Mouse (Mus musculus) mouse trophoblast stem cell (cell line): ENCODE results near the gene Tagap.
"Not testable (repeated sequence)": the region's sequence is repeated elsewhere in the genome, so short reads cannot be mapped to it uniquely, and the experiment has no call there.

Experiments
- in situ Hi-C, 2 experiments: fragments of 300-500 bp; cut with MseI, MboI; formaldehyde crosslinking; loops; 2 replicates in 1 of 2; 3 replicates in 1 of 2; pipeline ENCODE4 v1.15.1; 2025

Gene Tagap

DNA sequence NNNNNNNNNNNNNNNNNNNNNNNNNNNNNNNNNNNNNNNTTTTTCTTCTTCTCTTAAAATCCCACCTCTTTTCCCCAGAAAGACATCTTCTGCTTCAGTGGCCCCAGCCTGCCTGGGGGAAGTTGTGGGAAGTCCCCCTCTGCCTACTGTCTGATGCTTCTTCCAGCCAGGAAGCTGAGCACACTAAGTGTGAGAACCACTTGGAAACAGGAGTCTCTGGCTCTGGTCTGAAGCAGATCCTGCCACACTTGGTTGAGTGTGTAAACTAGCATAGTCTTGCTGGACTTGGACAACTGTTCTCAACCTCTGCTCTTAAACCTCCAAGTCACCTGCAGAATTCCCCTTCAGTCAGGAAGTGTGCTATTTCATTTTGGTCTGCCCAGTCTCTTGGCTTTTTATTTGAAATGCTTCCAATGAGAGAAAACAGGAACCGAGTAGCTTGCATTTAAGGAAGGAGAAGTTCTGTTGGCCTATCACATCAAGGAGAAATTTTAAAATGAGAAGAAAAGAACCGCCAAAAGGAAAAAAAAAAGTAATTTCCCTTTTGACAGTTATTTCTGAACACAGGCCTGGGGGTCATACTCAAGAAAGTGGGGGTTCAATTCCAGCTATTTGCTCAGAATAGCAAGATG lies 11.1 kb upstream of the Tagap start:
- in situ Hi-C loops = no loop called here

DNA sequence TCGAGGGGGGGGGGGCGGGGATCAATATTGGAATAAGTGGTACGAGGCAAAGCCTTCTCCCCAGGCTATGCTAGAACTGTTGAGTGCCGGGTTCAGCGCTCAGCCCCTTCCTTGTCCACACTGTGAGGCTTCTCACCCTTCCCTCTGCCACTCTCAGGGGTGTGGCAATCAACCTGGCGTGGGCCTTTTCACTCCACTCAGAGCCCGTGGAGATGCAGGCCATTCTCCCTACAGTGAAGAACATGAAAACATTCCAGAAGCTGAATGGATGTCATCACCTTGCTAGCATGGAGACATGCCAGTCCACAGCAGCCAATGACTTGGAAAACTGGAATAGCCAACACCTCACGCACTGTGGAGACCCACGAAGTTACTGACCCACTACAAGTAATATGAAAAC lies 10.0 kb upstream of the Tagap start:
- in situ Hi-C loops = no loop called here

DNA sequence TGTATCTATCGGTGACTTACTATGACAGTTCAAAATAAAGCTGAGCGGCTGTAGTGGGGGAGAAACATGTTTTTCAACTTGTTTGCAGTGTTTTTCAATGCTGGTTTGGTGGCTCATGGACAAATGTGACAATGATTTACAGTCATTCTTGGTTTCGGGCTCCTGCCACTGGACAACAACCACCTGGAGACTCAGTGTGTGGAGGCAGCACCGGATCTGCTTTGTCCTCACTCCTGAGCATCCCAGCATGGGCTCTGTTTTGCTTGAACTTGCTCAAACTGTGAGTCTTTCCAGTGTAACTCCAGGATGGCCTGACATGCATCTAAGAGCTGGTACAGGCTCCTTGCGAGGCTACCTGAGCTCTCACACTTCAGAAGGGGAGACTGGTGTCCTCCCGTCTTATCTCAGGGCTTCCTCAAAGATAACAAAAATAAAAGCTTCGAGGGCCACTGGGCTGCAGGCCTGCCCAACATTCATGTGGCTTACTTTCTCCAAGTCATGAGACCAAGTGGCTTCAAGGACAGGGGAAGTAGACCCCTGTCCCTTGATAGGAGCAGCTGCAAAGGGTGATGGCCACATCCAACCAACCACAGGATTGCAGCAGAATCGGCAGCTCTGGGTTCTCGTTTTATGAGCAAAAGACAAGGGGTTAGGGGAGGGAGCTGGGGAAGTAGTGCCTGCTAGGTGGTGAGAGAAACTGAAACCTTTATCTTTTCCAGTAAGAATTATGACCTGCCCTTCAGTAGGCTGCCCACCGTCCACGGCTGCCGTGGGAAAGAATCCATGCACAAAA lies 8.8 kb upstream of the Tagap start:
- in situ Hi-C loops = no loop called here

DNA sequence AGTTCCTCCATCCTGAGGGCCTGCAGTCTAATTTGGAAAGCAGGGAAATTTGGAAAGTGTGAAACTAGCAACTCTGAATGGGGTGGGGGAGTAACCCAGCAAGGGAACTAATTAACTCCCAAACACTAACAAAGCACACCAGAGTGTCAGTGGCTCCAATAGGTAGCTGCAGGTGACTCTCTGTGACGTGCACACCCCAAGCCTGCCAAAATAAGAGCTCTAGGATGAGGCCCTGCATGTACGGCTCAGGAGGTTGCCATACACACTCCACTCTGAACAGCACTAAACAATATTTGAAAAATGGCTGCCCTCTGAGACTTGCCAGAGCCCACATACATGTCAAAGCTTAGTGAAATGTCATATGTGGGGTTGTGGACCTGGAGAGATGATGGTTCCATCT lies 7.4 kb upstream of the Tagap start:
- in situ Hi-C loops = no loop called here

DNA sequence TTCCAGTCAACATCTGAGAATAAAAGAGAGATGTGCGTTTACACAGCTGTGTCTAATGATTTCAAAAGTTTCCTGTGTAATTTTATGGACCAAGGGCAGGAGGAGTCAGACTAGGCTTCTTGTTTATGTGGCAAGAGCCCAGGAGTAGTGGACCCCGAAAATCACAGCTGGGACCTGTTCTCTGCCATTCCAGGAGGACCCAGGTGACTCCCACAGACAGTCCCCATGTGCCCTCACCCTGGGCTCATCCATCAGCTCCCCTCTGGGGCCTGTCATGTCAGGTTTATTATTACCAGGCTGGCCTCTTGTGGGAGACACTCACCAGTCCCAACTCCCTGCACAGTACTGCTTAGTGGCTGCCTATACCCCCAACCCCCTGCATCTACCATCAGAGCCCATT lies 6.6 kb upstream of the Tagap start:
- in situ Hi-C loops = no loop called here

DNA sequence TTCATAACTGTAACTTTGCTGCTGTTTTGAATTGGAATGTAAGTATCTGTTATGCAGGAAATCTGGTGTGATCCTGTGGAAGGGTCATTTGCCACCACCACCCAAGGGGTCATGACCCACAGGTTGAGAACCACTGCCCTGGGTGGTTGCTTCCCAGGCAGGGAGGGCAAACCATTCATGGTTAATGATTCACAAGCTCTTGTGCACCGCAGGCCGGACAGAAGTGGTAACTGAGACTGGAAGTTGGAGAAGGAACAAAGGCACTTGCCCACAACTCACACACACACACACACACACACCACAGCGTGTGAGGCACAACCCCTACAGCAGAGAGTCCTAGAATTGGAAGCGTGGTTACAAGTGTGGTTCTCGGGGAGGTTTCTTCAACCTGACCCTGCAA lies 3.2 kb upstream of the Tagap start:
- in situ Hi-C loops = no loop called here

DNA sequence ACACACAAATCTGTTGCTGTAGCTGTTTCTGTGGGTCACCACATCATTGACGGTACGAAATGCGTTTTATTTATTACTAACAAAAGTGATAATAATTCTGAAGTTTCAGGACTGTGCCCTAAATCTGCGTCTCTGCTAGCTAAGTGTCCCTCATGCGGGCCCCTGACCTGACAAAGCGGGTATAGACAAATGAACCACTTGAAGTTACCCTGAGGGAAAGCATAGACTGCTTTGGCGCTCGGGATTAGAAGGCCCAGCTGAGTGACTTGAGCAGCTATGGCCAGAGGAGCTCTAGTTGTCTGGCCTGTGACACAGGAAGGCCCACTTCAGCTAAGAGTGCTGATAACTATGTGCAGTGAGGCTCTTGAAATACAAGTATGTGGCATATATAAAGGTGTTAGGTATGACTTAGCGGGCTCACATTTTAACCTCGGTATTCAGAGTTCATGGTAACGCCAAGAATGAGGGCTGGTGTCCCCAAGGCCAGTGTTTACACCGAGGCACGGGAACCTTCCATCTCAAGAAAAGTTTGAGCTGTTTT lies 1.5 kb upstream of the Tagap start:
- in situ Hi-C loops = no loop called here

DNA sequence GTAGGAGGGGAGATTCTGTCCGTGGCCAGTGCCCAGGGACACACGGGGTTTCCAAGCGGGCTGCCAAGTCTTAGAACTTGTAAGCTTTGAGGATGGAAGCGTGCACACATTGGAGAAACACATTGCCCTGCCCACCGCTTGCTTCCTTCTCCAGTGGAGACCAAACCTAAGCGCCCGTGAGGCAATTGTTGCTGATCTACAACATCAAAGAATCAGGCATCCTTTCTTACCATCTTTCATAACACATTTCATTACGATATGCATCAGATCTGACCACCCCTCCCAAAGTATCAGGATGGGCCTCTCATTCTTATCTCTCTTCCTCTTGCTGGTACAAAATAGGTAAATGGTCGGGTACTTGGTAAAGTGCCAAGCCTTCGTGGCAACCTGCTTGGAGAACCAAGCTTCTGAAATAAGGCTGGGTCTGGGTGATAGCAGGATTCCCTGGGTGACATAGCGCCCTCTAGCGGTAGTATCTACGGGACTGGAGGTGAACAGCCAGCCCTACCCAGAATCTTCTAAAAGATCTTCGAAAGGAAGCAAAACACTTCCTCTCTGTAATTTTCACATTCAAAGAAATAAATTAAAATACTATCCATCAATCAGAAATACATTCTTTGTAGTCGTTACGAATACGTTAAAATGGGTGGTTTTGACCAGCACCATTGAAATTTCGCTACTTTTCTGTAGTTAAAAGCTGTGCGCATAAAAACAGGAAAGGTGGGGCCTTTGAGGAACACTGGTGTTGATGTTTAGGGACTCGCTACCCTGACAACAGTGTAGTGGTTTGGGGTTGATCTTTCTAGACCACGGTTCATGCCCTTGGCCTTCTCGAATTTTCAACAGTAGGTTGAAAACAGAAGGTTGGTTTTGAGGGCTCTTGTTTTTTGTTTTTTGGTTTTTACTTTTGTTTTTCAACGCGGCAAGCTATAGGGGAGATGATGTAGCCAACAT lies 2.1 kb downstream of the Tagap start:
- in situ Hi-C loops = no loop called here

DNA sequence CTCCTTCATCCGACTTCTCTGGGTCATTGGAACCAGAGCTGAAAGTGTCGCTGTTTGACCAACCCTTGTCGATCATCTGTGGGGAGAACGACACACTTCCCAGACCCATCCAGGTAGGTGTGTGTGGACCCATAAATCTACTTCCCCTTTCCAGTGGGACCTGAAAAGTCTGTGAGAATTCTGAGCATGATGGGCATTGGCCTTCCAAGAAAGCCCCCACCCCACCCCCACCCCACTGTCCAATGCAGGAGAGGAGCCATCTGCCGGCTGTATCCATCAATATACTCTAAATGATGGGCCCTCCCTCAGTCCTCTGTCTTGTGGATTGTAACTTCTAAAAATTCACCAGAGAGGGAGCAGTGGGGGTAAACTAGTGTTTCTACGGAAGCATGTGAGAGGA lies 2.9 kb downstream of the Tagap start:
- in situ Hi-C loops = no loop called here

DNA sequence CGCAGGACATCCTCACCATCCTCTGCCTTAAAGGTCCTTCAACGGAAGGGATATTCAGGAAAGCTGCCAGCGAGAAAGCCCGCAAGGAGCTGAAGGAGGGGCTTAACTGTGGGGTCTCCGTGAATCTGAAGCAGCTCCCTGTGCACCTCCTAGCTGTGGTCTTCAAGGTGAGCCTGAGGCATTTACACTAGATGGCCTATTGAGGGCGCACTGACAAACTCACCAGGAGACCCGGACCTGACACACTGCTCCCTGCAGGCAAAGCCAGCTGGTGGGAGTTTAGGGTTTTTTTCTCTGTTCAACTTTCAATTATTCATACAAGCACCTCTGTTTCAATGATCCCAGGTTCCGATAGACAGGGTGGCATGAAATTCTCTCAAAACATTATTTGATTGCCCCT lies 3.5 kb downstream of the Tagap start:
- in situ Hi-C loops = no loop called here

DNA sequence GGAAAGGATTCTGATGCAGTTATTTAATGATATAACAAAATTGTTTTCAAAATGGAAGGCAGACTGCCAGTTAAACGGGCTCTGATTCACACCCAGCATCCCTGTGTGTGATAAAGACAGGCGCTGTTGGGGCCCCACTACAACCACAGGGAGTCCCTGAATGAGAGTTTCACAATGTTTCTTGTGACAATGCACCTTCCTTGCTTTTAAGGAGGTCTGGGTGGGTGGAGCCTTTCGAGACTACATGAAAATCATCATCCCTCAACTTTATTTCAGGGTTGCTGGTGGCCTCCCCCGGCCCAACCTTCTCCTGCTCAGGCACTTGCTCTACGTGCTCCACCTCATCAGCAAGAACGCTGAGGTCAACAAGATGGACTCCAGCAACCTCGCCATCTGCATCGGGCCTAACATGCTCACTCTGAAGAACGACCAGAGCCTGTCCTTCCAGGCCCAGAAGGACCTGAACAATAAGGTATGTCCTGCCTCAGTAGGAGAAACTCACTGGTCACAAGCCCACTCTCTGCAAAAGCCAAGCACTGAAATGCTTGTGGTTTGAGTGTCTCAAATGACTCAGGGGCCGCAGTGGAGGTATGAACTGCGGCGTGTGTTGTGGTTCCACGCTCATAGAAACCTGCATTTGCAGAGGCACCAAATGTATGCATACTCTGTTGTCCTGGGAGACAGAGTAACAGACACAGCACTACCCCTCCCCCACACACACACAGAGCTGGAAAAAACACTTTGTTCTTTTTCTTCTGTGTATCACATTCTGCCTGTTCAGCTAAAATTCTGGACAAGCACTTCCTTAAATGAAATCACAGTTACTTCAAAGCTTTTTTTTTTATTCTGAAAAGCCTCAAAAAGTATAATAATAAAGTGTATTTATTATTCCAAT lies 5.5 kb downstream of the Tagap start:
- in situ Hi-C loops = no loop called here

DNA sequence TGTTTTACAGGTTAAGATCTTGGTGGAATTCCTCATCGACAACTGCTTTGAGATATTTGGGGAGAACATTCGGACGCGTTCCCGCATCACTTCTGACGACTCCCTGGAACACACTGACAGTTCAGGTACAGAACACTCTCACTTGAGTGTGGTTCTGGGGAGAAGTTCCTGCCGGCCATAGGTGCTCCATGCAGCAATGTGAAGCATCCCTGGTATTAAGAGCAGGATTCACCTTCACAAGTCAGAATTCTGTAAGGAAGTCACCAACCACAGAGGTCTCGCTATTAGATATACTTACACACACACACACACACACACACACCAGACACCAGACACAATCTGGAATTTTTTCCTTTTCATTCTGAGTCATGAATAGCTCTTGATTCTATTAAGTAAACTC lies 6.3 kb downstream of the Tagap start:
- in situ Hi-C loops = not testable (repeated sequence)

DNA sequence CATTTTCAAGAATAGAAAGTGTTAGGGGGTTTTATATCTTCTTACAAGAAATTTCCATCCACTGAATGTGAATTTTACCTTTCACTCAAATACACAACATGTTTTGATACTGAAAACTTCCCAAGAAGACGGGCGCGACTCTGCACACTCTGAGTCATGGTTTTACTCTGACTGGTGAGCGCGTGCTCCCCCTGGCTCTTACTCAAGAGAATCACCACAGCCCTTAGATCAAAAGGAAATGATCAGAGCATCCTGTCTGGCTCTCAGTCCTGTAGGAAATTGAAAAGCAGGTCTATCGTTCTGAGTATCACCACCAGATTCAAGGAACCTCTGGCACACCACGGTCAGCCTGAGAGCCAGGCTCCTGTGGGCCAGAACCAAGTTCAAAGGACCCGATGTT lies 13.8 kb downstream of the Tagap start:
- in situ Hi-C loops = no loop called here

DNA sequence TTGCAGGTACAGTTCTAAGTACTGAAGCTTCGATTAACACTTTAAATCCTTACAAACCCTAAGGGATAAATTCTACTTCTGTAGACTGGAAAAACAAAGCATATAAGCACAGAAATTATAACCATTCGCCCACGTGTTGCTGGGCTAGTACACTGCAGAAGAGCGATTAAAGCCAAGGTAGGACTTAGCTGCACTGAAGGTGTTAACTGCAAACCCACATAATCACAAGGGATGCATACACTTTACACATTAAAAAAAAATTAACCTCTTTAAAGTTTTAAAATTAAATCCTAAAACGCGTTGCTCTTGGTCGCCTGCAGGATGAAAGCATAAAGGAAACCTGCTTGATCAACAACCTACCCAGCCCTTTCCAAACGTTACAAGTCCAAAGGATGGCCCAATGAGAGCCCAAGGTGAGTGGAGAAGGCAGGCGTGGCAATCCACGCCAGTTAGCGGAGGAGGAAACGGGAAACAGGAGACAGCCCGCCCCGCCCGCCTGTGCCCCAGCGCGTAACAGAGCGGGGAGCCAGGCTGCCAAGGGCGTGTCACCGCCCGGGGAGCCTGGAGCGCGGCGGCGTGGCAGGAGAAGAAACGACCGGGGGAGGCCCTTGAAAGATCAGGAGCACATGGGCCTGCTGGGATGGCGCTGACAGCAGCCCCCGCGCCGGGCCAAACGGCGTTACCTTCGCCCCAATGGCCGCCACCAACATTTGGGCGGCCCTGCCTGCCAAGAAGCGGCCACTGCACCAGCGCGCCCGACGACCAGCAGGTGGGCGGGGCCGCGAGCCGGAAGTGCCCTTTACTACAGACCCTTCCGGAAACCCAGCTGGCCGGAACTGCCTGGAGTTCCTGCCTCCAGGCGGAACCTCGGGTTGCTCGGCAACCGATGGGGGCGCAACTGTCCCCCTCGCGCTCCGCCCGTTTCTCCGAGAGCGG lies 19.6 kb downstream of the Tagap start, which contains the start of gene Rsph3a:
Gene Rsph3a (plus strand): TSS at position 498 of the 936 bp plus-strand sequence.
- in situ Hi-C loops = not testable (repeated sequence)

DNA sequence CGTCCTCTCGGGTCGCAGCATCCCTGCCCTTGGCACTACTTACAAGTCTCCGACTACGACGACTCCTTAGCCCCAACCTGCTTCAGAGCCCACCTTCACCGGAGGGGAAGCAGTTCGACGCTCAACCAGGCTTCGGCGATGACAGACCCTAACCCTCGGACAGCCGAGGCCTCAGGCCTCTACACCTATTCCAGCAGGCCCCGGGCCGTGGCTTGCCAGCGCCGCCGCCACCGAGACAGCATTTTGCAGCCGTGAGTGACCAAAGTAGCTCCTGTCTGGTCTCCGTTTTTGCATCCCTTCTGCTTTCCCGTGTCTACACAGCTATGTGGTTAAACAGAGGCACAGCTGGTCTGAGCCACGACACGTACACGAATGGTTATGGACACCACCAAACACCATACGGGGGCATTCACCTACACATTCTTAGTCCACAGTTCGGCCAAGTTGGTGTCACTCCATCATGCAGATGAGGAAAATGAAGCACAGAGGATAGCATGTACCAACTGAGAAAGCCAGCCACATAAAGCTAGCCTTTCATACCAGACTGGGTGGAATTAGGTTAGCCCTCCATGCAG lies 20.3 kb downstream of the Tagap start:
- in situ Hi-C loops = not testable (repeated sequence)

DNA sequence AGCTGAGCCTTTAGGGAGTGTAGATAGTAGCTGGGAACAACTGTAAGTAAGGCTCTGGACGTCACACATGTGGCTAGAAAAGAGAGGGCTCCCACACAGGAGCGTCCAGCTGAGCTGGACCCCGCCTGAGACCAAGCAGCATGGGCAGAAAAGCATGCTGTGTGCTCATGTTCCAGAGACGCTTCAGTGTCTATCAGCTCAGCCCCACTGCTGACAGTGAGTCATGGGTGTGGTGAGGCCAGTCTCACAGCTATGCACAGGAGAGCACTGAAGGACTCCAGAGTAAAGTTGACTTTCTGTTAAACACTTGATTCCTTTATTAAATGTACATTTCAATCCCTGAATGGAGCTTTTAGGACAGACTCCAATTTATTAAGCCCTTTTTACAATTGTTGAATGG lies 25.5 kb downstream of the Tagap start:
- in situ Hi-C loops = not testable (repeated sequence)

DNA sequence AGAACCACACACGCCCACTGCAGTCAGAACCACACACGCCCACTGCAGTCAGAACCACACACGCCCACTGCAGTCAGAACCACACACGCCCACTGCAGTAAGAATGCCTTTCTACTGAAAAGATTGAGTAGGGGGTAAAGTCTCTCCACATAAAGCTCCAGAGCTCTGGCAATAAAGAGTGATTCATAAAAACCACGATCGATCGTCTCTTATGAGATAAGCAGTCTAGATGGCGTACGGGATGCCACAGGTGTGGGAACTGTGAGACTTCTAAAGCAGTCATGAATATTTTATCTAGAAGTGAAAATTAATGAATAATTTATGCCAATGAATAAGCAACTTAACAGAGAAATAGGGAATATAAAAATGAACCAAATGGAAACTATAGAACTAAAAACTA lies 31.4 kb downstream of the Tagap start:
- in situ Hi-C loops = not testable (repeated sequence)

DNA sequence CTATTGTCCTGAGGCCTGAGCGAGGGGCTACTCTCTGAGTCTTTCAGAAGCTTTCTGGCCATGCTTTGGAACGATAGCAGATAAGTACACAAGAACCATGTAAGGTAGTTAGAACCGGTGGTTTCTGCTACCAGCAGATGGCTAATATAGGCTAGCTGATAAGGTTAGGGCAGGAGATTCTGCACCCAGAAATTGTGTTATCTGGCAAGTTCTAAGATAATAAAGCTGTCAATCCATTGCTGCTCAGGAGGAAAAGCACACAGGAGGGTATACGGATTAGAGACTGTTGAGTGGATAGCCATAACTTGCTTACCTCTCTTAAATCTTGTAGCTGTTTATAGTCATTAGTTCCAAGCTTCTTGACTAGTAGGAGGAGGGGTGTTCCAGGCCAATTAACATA lies 37.5 kb downstream of the Tagap start:
- in situ Hi-C loops = not testable (repeated sequence)

DNA sequence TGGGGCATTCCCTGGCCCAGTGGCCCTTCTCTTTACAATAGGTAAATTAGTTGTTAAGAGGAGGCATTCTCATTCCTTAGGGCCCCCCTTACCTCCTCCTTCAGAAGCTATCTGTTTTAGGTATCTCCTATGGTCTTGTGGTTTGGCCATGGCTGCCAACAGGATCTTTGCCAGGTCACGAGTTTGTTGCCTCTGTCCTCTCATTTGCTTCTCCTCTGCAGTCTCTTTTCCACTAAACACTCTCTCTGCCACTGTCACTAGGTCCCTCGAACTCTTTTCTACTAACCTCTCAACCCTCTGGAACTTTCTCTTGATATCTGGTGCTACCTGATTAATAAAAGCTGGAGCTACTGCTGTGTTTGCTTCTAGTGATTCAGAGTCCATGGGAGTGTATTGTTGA lies 38.6 kb downstream of the Tagap start:
- in situ Hi-C loops = not testable (repeated sequence)
